Mouse (Mus musculus) embryonic facial prominence, embryonic 14.5 days (tissue): ENCODE measurements around the gene Ccnd3. TPM values are rescaled to one million over a fixed set of nuclear protein-coding genes. Genes with fewer than 3 reads are reported as not detected.
"Not testable (repeated sequence)": the region's sequence is repeated elsewhere in the genome, so short reads cannot be mapped to it uniquely, and the experiment has no call there.

ENCODE experiments used
- ATAC-seq: fragments of 200-750 bp; cut with Nextera tagmentation; 2 replicates; pipeline ENCODE4 v1.8.0; 2017; ENCODE audit warnings: low read depth, moderate number of reproducible peaks, moderate TSS enrichment
- DNase-seq: peaks from one replicate; pipeline ENCODE4 v3.0.0-alpha.2; 2015; ENCODE audit warnings: low spot score
- H3K27ac ChIP-seq: fragments of 300-500 bp; sonication (generic); replicated peaks from 2 replicates; pipeline ENCODE4 v1.5.1; 2014; ENCODE audit warnings: low read depth, mild to moderate bottlenecking, low read length, moderate library complexity
- H3K27me3 ChIP-seq: fragments of 300-500 bp; sonication (generic); replicated peaks from 2 replicates; pipeline ENCODE4 v1.6.1; 2014; ENCODE audit warnings: low read length; ENCODE audit not compliant: control insufficient read depth, insufficient read depth
- H3K36me3 ChIP-seq: fragments of 300-500 bp; sonication (generic); 2 replicates; pipeline ENCODE4 v1.6.1; 2014; ENCODE audit warnings: low read length, mixed read lengths; ENCODE audit not compliant: control insufficient read depth, insufficient read depth
- H3K4me1 ChIP-seq: fragments of 300-500 bp; sonication (generic); 2 replicates; pipeline ENCODE4 v1.6.1; 2014; ENCODE audit warnings: antibody characterized with exemption, low read length; ENCODE audit not compliant: control insufficient read depth, insufficient read depth
- H3K4me2 ChIP-seq: fragments of 300-500 bp; sonication (generic); 2 replicates; pipeline ENCODE4 v1.6.1; 2014; ENCODE audit warnings: low read depth, mild to moderate bottlenecking, low read length, moderate library complexity, mixed read lengths
- H3K4me3 ChIP-seq: fragments of 300-500 bp; sonication (generic); 2 replicates; pipeline ENCODE4 v1.5.1; 2014; ENCODE audit warnings: low read depth, mild to moderate bottlenecking, low read length
- H3K9ac ChIP-seq: fragments of 300-500 bp; sonication (generic); 2 replicates; pipeline ENCODE4 v1.6.1; 2014; ENCODE audit warnings: low read depth, mild to moderate bottlenecking, low read length, moderate library complexity, mixed read lengths
- H3K9me3 ChIP-seq: fragments of 300-500 bp; sonication (generic); 2 replicates; pipeline ENCODE4 v1.6.1; 2016; ENCODE audit warnings: low read length; ENCODE audit not compliant: control insufficient read depth
- WGBS: fragments of 180-500 bp; shearing (Covaris S2); extraction: QIAGEN DNeasy Blood & Tissue Kit; methylation state at CpG from one replicate; pipeline ENCODE4 v1.1.7; 2014; 5-methylcytosine and 5-hydroxymethylcytosine counted together
- polyA plus RNA-seq: library from polyadenylated mRNA; unstranded; fragments of >200 nt; fragmentation: Nextera tagmentation; extraction: Ambion mirVana; gene quantifications from 2 replicates; pipeline ENCODE4 v1.2.1, GENCODE M21; 2014

Gene Ccnd3
- polyA plus RNA-seq, 1 experiment from 2014 or later: 519 TPM

- H3K9me3 ChIP-seq: no peaks in the 10 kb centered on the region
- H3K9ac ChIP-seq: peak overlapping the region; percentile 95
- no peak for ATAC-seq
- peaks cover 55% of the 10 kb centered on the region for H3K36me3 ChIP-seq
- DNase-seq: no peak
- H3K27me3 ChIP-seq: no peaks in the 10 kb centered on the region
- H3K27ac ChIP-seq: peak overlapping the region; percentile 99; the same call in 1 of the 2 replicates
- 64% methylated on average over 13 of the region's 13 CpGs for WGBS
- H3K4me1 ChIP-seq: peaks cover 16% of the 10 kb centered on the region
- H3K4me2 ChIP-seq: peak overlapping the region; percentile 90
- peak overlapping the region; percentile 93 for H3K4me3 ChIP-seq
These were observed 92.4 kb downstream of the Ccnd3 start for GRCm38 (mm10) chr17:47597261-47597660.

DNA sequence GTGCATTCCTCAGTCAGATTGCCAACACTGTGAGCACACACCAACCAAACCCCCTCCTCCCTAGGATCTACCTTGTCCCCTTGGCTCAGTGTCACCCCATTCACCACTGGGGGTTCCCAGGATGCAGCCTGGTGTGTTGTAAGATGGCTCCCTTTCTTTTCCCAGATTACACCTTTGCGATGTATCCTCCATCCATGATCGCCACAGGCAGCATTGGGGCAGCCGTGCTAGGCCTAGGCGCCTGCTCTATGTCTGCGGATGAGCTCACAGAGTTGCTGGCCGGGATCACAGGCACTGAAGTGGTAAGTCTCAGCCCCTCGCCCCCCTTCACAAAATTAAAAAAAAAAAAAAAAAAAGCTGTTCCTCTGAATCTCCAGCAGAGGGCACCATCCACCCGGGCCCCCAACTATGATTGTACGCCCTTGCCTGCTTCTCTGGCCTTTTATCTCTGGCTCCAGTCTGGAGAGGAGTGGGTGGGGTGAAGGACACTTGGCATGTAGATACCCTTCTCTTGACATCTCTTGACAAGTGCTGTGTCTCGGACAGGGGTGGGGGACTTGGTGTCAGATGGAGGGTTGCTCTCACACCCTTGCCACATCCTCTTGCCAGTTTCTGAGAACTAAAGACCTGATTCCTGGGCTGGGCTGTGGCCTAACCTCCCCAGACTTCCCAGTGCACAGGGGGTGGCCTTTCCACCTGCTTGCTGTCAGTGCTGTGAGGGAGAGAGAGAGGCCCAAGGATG is 93.2 kb downstream of the Ccnd3 start:
- Histone ChIP-seq H3K27me3 (no peaks in the 10 kb centered on the region), H3K9ac (peak overlapping the region; percentile 95; the same call in 1 of the 2 replicates), H3K4me1 (peaks cover 16% of the 10 kb centered on the region), H3K9me3 (no peaks in the 10 kb centered on the region), H3K27ac (peak overlapping the region; percentile 99), H3K4me3 (0 out of 2 replicates have a peak overlapping the region, but pooled peaks have one; percentile 93), H3K36me3 (peaks cover 61% of the 10 kb centered on the region), H3K4me2 (peak overlapping the region; percentile 90)
- ATAC-seq: no peak
- no peak for DNase-seq
- WGBS: 25% methylated on average over 10 of the region's 10 CpGs

- not testable (repeated sequence) for H3K4me2 ChIP-seq, H3K9me3 ChIP-seq, ATAC-seq, H3K27me3 ChIP-seq, H3K4me3 ChIP-seq, H3K9ac ChIP-seq, DNase-seq
- WGBS: 88% methylated on average over 10 of the region's 10 CpGs
- H3K27ac ChIP-seq: peak overlapping the region; percentile 99
- H3K36me3 ChIP-seq: peaks cover 66% of the 10 kb centered on the region
- H3K4me1 ChIP-seq: peaks cover 16% of the 10 kb centered on the region
These were observed 93.9 kb downstream of the Ccnd3 start for GRCm38 (mm10) chr17:47598580-47599304.

DNA sequence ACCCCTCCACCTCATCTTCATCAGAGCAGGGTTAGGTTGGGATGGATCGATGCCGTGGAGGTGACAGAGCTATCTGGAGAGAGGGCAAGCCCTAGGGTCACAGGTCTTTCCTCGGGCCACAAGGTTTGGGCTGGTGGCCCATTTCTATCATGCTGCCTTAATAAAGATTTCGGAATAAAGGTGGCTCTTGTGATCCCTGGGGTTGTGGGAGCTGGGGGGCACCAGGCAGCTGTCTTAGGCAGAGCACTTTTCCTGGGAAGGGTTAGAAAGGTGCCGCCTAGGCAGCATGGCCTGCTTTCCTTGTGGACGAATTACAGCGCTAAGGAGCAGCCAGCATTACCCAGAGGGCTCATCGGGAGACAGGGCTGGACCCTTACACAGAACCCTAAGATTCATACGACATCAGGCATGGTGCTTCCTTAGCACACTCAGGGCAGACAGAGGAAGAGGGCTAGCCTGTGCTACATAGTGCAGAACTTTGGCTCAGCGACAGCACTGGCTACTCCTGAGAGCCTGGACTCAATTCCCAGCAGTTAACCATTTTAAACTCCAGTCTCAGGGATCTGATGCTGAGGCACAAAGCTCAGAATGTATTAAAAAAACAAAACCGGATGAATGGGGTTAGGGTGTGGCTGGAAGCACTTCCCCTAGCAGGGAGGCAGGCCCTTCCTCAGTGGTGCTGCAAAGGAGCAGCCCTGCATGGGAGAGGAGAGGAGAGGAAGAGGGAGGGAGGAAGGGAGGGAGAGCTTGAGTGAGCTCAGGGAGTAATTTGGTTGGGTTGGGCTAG is 94.9 kb downstream of the Ccnd3 start:
- H3K4me3 ChIP-seq: no peak overlapping the region
- ATAC-seq (no peak), DNase-seq (peak; percentile 58)
- peaks cover 16% of the 10 kb centered on the region for H3K4me1 ChIP-seq
- H3K4me2 ChIP-seq: no peak overlapping the region
- H3K9me3 ChIP-seq: no peaks in the 10 kb centered on the region
- no peak overlapping the region for H3K9ac ChIP-seq
- H3K36me3 ChIP-seq: peaks cover 75% of the 10 kb centered on the region
- 74% methylated on average over 11 of the region's 11 CpGs for WGBS
- 0 out of 2 replicates have a peak overlapping the region, but pooled peaks have one; percentile 39 for H3K27ac ChIP-seq
- H3K27me3 ChIP-seq: no peaks in the 10 kb centered on the region

DNA sequence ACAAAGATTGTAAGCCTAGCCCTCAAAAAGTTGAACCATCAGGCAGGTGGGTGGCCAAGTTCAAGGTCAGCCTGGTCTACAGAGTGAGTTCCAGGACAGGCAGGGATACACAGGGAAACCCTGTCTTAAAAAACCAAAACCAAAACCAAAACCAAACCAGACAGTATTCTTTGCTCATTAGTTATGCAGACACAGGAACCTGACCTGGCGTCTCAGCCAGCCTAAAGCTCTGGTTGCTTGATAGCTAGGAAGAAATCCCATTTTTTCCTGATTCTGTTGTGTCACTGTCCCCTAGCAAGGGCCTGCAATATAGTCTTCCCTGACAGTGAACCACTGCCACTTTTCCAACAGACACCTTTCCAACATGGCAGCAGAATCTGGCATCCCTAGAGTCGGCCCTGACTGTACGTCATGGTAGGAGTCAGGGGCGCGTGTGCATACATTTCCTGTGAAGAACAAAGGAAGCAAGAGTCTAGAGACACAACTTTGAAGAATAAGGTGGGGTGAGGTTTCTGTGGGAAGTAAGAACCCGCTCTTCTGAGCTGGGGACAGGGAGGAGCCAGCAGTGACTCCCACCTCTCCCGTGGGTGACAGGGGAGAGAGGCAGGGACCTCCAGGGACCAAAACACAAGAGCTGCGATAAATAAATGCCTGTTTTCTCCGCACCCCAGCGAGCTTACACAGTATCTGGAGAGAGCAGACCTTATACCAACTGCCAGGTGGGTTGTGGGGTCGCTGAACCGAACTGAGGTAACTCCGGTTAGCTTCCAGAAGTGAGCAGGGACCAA is 95.9 kb downstream of the Ccnd3 start:
- 84% methylated on average over 13 of the region's 13 CpGs for WGBS
- Histone ChIP-seq H3K4me3 (no peak overlapping the region), H3K4me1 (peaks cover 16% of the 10 kb centered on the region), H3K9ac (no peak overlapping the region), H3K27me3 (no peaks in the 10 kb centered on the region), H3K27ac (peak overlapping the region; percentile 39; the same call in 1 of the 2 replicates), H3K9me3 (no peaks in the 10 kb centered on the region), H3K36me3 (peaks cover 86% of the 10 kb centered on the region), H3K4me2 (no peak overlapping the region)
- DNase-seq: no peak
- no peak for ATAC-seq

- no peak for ATAC-seq
- Histone ChIP-seq H3K27ac (no peak overlapping the region), H3K4me2 (no peak overlapping the region), H3K27me3 (no peaks in the 10 kb centered on the region), H3K9me3 (no peaks in the 10 kb centered on the region), H3K4me3 (no peak overlapping the region), H3K36me3 (peaks cover 92% of the 10 kb centered on the region), H3K9ac (no peak overlapping the region), H3K4me1 (peaks cover 14% of the 10 kb centered on the region)
- 90% methylated on average over 10 of the region's 10 CpGs for WGBS
- no peak for DNase-seq
These were observed 96.5 kb downstream of the Ccnd3 start for GRCm38 (mm10) chr17:47601389-47601755.

- 94% methylated on average over 11 of the region's 11 CpGs for WGBS
These were observed 97.4 kb downstream of the Ccnd3 start for GRCm38 (mm10) chr17:47602289-47602688.

GRCm38 (mm10) chr17:47606220-47606619 is 101.4 kb downstream of the Ccnd3 start:
- Histone ChIP-seq H3K4me3 (no peak overlapping the region), H3K27ac (no peak overlapping the region), H3K4me1 (peaks cover 9% of the 10 kb centered on the region), H3K9ac (no peak overlapping the region), H3K9me3 (no peaks in the 10 kb centered on the region), H3K4me2 (no peak overlapping the region), H3K36me3 (peaks cover 75% of the 10 kb centered on the region), H3K27me3 (no peaks in the 10 kb centered on the region)
- DNase-seq (no peak), ATAC-seq (no peak)
- 75% methylated on average over 5 of the region's 5 CpGs for WGBS

More at GRCm38 (mm10) chr17:47602289-47602688, 97.4 kb downstream of the Ccnd3 start:
- Histone ChIP-seq H3K9me3 (no peaks in the 10 kb centered on the region), H3K4me3 (no peak overlapping the region), H3K27me3 (no peaks in the 10 kb centered on the region), H3K9ac (no peak overlapping the region), H3K4me1 (peaks cover 5% of the 10 kb centered on the region), H3K4me2 (no peak overlapping the region), H3K36me3 (peaks cover 94% of the 10 kb centered on the region), H3K27ac (no peak overlapping the region)
- no peak for DNase-seq
- no peak for ATAC-seq
